Mouse (Mus musculus) Muller cell, postnatal 12 days (primary cell): ENCODE results near the gene Hsd17b1.
"Not testable (repeated sequence)": the region's sequence is repeated elsewhere in the genome, so short reads cannot be mapped to it uniquely, and the experiment has no call there.

Source experiments
- DNase-seq: peaks from one replicate; pipeline ENCODE4 v3.0.0-alpha.2; 2015; ENCODE audit errors: inconsistent ontology term

Gene Hsd17b1

DNA sequence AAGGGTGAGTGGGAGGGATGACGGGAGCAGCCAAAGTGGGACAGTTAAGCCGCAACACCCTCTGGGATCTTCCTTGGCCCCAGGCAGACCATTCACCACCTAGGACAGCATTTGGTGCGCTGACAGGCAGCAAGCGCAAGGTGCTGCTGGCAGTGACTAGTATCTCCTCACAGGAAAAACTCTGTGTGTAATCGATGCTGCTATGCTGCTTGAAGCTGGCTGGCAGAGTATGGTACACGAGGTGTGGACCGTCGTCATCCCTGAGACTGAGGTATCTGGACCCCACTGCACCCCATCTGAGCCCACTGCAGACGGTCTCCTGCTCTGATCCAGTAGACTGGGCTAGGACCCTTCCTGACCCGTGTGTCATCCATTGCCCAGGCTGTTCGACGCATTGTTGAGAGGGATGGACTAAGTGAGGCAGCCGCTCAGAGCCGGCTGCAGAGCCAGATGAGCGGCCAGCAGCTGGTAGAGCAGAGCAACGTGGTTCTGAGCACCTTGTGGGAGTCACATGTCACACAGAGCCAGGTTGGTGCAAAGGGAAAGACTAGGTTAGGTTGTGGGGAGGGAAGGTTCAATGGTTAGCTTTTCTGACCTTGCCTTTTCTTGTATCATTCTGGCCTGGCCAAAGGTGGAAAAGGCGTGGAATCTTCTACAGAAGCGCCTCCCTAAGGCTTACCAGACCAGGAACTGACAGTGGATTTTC lies 7.6 kb downstream of the Hsd17b1 start:
- no peak for DNase-seq

DNA sequence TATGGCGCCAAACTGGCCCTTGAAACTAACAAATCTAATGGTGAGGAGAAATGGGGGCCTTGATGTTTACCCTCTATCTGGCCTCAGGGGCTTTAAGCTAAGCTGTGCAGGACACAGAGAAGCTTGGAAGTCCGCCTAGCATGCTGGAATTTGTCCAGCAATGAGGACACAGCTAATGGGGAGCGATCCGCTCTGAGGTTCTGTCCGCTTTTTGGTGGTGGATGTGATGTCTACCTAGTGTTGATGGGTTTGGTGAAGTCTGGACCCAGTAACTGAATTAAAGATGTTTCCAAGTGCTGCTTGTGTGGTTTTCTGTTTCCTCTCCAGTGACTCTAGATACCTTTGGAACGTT lies 8.1 kb downstream of the Hsd17b1 start:
- no peak for DNase-seq

DNA sequence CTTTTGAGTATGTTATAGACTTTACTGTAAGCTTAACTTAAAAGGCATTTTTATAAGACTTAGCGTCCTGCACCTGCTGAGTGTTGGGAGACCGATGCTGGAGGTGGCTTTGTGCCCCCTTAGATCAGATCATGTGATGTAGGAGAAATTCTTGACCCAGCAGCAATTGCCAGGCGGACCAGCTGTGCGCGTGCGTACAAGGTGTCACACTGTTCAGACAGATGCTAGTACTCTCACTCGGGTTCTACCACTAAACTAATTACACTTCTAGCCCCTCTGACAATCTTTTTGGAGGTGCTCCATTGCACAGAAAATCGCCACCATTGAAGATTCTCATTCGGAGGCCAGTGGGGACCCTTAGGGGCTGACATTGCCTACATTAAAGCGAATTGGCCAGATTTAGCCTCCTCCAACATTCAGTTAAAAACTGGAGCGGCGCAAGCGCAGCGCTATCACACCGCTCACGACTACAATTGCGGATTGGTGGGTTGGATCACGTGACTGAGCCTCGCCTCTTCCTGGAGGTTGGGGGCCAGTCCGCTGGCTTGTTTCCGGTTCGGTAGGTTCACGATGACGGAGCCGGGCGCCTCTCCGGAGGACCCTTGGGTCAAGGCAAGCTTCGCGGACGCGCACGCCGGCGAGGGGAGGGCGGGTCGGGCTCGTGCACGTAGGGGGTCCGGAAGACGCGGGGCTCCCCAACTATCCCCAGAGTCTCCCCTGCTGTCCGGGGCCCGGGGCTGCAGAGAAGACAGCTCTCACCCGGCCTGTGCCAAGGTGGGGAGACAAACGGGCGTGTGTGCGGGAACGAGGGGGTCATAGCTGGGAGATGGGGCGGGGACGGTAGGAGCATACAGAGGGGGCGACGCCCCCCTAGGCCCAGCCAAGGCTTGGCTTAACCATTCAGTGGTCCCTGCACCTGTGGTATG lies 8.8 kb downstream of the Hsd17b1 start, which contains the start of gene Mlx:
Gene Mlx, plus strand, starts transcription at position 522 of the 926 bp plus-strand sequence.
- peak; percentile 87 for DNase-seq

DNA sequence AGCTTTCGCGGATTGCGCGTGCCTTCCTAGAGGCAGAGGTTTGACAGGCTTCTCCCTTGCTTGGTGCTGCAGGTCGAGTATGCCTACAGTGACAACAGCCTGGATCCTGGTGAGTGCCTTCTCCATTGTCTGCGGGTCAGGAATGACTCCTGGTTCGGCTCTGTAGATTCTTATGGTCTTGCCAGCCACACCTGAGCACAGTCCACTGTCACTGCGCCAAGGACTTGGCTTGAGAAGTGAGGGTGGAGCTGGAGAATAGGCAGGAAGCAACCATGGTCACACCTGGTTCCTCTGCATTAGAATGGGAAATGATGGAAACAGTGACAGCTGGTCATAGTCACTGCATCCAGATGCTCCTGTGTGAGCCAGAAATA lies 9.5 kb downstream of the Hsd17b1 start:
- no peak for DNase-seq

DNA sequence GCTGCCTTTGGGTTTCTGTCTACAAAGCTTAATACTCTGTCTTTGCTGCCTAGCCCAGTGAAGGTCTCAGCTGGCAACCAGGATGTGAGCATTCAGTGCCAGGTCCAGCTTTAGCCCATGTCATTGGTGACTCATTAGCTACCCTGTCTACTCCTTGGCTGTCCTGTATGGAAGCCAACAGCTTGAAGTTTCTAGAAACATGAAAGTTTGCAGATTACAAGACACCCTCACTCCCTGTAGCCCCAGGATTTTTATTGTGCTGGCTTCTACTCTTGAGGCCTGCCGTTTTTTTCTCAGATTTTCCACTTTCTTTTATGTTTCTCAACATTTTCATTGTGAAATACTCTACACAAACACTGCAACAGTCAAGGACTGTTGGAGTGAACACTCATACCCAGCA lies 11.7 kb downstream of the Hsd17b1 start:
- no peak for DNase-seq

DNA sequence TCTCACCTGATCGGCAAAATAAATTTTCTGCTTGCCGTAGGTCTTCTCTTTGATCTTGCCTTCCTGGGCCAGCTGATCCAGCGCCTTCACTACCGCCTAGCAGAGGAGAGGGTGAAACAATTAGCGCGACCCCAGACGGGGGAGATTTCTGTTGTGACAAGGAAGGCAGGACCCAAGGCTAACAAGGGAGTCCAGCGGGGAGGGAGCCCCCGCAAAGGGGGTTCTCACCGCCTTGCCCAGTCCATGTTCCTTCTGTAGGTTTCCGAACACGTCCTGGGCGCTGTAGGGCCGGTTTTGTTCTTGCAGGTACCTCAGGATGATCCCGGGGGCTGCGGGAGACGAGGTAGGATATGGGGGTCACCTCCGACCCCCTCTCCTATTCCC lies 16.7 kb downstream of the Hsd17b1 start:
- DNase-seq, result no peak

DNA sequence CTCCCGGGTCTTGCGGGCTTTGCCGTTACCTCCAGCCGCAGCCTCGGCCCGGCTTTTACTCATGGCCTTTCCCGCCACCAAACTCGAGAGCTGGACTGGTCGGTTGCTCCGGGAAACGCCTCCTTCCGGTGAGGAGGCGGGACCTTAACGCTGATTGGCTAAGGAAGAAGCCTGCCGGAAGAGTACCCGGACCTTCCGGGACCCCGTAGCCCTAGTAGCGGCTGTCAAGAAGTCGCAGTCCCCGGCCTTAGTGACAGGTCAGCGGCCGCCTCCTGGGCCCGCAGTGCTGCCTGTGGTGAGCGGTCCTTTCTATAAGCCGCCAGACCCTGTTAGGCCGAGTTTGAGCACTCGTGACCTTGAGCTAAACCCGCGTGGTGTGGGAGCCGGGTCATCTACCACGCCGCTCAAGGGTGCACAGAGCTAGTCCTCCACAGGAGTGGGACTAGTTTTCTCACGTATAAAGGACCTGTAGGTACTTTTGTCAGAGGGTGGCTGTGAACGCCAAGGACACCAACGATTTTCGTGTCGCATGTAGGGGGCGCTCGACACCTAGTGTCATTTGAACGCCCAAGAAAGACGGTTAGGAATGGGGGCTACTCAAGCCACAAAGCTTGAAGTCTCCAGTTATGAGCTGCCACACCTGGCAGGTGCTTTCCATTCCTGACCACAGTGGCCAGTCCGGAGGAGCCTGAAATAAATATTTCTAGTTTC lies 17.3 kb downstream of the Hsd17b1 start, which contains the start of gene Psmc3ip:
Gene Psmc3ip, minus strand, starts transcription at position 123 of the 711 bp plus-strand sequence.
- DNase-seq, result peak; percentile 95

DNA sequence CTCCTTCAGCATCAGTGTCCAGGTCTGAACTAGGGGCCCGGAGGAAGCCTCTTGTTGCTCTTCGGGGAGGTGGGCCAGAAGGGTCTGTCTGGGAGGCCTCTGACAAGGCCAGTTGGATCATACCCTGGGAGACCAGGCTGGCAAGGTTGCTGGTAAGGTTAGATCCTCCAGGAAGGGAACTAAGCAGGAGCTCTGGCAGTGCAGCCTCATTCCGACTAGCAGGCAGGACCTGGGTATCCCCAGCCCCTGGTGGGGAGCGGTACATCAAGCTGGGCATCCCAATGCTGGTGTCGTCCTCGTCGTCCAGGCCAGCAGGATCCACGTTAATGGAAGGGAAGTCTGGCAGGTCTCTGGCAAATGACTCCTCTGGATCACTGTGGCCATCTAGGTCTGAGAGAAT lies 20.0 kb downstream of the Hsd17b1 start:
- no peak for DNase-seq

DNA sequence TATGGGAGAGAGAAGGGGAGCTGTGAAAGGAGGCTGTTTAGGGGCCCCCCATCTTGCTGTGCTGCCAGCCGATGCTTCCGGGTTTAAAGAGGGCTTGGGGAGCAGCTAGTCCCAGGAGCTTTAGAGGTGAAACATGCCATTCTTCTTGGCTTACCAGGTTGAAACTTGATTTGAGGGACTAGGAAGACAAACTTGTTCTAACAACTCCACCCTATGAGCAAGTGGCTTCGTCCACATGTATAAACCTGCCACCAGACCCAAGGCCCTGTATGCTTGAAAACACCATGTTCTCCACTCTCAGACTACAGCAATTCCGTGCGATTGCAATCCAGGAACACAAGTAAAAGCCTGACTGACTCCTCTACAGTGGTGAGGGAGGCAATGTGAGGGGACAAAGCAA lies 24.8 kb downstream of the Hsd17b1 start:
- DNase-seq, result no peak

DNA sequence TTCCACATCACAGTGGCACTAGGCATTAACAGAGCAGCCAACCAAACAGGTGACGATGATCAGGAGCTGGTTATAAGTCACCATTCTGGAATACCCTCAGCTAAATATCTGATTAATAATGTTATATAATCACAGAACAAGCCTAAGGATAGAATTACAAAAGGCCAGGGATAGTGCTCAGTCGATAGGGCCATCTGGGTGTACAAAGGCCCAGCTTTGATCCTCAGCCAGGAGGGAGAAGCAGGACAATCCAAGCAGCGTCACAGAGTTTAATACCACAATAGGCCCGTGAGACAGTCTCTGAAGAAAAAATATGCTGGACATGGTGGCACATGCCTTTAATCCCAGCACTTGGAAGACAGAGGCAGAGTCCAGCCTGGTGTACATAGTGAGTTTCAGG lies 31.1 kb downstream of the Hsd17b1 start:
- no peak for DNase-seq

DNA sequence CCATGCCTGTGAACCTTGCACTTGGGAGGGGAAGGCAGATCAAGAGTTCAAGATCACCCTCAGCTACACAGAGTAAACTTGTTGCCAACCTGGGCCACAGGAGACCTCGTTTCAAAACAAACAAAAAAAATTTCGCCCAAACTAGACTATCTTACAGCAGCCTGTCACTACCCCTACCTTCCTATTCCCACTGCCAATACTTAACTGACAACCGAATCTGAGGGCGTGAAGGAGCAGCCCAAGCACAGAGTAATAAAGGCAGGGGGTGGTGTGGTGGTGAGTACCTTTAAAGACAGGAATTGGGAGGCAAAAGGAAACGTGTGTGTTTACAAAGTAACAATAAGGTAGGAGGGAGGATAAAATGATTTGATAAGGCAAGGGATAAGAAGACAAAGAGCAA lies 32.5 kb downstream of the Hsd17b1 start:
- no peak for DNase-seq

DNA sequence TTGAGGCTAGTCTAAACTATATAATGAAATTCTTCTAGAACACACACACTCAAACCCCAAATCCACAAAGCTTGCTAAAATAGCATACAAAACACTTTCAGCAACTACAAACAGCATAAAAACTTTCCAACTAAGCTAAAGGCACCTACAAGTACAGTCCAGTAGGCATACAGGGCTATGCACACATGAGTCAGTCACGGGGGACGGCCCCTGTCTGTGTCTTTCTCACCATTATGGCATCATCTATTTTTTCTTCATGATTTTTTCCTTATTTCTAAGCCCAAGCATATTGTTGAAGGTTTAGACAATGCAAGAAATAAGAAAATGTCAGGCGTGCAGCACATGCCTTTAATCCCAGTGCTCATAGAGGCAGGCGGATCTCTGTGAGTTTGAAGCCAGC lies 33.0 kb downstream of the Hsd17b1 start:
- no peak for DNase-seq

DNA sequence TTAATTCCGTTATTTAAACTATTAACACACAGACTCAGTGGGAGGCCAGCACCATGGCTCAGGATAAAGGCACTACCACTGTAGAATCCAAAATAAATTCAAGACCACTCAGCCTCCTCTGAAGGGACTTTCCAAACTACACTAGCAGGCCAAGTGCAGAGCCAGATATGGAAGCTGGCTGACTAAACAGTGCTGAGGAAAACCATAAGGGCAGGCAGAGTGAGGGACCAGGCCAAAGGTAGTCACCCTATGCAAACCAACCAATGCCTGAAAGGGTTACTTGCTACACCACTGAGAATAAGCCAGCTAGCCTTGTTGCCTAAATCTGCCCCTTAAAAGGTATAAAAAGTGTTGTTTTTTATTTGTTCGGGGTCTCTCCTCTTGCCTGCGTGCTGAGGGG lies 34.0 kb downstream of the Hsd17b1 start:
- no peak for DNase-seq

DNA sequence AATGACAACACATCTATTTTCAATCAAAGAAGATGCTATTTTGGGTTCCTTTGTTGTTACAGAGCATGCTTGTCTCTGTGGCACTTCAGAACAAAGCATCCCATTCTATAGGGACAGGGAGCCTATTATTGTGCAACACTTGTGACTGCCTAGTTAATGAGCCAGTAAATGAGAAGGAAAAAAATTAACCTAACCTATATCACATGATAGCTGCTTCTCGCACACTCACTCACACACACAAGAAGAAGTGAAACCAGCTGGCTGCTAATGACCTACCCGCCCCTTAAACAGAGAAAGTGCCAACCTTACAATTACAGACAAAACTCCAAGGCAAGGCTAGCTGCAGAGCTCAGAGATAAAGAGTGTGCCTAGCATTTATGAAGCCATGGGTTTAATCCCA lies 37.4 kb downstream of the Hsd17b1 start:
- peak; percentile 33 for DNase-seq

DNA sequence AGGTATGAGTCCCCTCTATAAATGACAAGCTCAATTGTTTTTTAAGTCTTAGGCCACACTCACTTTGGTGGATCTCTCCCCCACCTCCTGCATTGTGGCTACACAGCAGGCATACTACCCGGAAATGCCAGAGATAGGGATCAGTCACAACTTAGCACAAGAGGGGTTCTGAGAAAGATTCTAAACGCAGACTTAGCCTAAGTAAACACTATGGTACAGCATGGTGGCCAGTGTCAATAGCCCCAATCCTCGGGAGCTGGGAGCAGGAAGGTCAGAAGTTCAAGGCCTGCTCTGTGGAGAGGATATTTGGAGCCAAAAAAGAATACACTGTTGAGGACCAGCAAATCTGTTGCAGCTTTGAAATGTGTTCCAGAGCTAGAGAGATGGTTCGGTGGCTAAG lies 39.9 kb downstream of the Hsd17b1 start:
- DNase-seq, result no peak

DNA sequence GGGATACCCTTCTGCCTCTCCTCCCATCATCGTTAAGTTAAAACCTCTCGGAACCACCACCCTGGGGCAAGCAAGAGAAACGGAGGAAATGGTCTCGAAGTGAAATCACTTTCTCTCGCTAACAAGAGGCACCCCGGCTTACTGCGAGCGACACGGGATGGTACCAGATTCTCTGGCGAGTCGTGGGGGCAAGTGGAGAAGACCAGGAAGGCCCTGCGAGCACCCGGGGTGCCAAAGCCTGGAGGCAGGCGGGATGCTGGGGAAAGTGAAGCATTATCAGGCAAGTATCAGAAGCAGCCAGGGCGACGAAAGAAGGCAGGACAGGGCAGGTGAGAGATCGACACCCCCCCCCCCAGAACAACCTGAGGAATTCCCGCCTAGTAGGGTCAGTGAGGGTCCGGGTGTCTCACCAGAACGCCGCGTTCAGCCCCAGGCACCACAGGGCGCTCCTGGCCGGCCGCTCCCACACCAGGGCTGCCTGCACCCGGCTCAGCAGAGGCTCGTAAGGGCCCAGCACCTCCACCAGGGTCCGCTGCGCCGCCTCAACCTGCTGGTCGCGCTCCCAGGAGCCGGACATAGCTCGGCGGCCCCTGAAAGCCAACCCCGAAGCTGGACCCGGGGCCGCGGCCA lies 41.0 kb downstream of the Hsd17b1 start:
- no peak for DNase-seq

DNA sequence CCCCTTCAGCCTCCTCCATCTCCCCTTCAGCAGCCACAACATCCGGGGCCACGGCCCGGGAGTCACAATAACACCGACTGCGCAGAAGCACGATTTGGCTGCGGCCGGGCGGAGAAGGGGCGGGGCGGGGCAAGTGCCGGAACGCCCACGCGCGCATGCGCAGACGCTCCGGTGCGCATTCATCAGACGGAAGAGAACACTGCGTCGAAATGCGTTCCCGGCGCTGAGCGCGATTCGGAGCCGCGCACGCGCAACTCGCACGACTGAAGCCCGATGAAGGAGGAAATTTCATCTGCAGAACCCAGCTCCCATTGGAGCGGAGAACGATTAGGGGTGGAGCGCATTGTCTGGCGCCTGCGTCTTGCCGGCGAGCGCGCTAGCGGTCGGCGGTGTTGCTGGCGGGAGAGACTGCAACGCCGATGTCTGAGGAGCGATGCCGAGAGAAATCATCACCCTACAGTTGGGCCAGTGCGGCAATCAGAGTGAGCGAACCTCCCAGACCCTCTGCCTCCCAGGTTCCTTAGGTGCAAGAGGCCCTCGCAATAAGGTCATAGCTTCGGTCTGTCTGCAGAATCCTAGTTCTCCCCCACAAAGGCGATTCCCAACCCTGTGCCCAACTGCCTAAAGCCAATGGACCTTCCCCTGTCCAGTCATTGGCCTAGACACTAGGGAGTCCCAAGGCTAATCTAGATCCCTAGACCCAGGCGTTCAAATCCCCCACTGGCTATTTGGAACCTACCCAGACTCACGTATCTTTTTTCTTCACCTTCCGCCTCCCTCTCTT lies 41.7 kb downstream of the Hsd17b1 start, which contains the start of the genes Retreg3 and Tubg1:
Gene Retreg3, minus strand, starts transcription at position 133 of the 784 bp plus-strand sequence.
Gene Tubg1, plus strand, starts transcription at position 178 of the 784 bp plus-strand sequence.
- DNase-seq, result peak; percentile 100

DNA sequence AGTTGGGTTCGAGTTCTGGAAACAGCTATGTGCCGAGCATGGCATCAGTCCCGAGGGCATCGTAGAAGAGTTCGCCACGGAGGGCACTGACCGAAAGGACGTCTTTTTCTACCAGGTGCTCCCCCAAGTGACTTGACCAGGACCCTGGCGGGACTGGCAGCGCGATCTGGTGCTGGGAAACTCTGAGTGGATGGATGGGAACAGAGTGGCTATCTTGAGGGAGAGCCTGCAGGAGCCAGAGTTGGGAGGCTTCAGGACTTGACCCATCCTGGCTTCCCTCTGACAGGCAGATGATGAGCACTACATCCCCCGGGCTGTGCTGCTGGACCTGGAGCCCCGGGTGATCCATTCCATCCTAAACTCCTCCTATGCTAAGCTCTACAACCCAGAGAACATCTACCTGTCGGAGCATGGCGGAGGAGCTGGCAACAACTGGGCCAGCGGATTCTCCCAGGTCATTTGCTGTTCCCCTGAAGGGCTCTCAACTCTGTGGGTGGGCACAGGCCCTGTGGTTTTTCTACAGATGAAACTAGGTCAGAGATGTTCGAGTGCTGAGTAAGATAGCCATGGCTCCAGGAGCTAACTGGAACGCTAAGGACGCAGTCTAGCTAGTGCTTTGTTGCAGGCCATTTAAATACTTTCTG lies 42.5 kb downstream of the Hsd17b1 start:
- peak; percentile 64 for DNase-seq

DNA sequence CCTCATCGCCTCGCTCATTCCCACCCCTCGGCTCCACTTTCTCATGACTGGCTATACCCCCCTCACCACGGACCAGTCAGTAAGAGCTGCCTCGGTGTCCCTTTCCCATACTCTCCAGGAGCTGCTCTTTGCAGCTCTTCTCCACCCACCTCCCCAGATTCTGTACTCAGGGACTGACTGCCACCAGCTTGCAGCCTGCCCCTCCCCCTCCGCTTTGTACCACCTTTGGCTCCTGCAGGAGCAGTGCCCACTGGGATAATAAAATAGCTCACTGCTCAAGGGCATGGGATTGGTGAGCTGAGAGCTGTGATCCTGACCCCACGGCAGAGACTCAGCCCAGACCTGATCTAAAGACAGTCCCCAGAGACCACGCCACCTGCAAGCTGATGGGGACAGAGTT lies 46.3 kb downstream of the Hsd17b1 start:
- DNase-seq, result not testable (repeated sequence)

DNA sequence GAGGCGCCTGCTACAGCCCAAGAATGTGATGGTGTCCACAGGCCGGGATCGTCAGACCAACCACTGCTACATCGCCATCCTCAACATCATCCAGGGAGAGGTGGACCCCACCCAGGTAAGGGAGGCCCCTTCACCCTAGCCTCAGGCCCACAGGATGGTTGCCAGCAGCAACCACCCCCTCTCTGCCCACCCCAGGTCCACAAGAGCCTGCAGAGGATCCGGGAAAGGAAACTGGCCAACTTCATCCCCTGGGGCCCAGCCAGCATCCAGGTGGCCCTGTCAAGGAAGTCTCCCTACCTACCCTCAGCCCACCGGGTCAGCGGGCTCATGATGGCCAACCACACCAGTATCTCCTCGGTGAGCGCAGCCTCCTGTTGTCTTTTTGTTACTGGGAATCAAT lies 46.8 kb downstream of the Hsd17b1 start:
- not testable (repeated sequence) for DNase-seq
